Mouse (Mus musculus) frontal cortex, adult (tissue): Measurements from ENCODE around the gene Insr.
"Not testable (repeated sequence)": the region's sequence is repeated elsewhere in the genome, so short reads cannot be mapped to it uniquely, and the experiment has no call there.

Experiments used
- ATAC-seq: cut with Nextera tagmentation; 2 replicates; pipeline ENCODE4 v1.9.2; 2017; ENCODE audit warnings: mild to moderate bottlenecking, moderate library complexity, mixed read lengths; ENCODE audit not compliant: low TSS enrichment

Gene Insr

DNA sequence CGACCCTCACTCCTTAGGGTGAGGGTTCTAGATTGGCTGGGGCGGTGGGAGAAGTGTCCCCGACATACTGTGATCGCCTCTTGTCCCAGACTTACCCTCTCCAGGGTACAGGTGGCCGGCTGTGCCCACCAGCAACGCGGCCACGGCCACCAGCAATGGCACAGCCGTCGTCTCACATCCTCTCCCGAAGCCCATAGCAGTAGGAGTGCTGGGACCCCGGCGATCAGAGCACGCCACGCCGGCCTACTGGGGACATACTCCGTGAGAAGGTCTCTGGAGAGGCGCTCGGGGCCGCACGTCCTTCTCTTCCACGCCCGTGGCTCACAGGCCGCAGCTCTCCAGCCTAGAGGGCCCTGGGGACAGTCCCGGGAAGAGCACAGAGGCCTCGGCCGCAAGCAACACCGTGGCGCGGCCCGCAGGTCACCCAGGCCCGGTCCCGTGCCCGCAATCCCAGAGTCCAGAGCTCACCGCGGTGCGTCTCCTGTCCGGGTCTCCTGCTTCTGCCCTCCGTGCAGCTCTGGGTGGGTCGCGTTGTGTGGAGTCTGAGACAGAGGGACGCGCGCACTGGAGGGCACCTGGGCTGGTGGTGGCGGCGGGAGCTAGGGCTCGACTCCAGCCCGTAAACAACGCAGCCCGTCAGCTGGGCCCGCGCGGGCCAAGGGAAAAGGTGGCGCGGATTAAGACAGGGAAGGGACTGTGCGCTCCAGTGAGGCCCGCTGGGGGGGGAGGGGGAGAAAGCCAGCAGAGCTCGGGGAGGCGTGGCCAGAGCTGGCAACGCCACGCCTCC, at the start of gene Insr:
TSS of gene Insr (minus strand) at position 684 of the 787 bp plus-strand sequence.
- peak; percentile 92 for ATAC-seq

DNA sequence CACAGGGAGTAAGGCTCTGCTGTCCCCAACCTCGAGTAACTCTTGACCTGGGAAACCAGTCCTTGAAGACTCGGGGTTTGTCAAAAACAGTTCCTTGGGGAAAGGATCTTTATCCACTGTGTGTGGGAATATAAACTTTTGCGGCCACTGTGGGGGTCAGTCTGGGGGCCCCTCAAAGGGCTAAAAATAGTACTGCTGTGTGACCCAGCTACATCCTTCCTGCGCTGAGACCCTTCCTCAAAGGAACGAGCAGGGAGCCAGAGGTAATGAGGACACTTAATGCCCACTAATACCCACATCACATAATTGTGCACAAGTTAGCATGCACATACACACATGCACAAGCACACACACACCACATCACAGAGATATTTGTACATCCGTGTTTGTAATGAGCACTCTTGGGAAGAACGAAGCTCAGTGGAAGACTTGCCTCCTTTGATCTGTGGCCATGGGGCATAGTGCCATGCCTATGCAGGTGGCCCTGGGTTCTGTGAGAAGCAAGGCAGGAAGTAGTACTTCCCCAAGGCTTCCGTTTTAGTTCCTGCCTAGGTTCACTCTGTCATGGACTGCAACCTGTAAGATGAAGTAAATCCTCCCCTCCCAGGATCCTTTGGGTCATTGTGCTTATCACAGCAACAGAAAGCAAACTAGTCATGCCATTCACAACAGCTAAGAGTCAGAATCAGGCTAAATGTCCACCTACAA, 48.3 kb upstream of the Insr start:
- no peak for ATAC-seq

DNA sequence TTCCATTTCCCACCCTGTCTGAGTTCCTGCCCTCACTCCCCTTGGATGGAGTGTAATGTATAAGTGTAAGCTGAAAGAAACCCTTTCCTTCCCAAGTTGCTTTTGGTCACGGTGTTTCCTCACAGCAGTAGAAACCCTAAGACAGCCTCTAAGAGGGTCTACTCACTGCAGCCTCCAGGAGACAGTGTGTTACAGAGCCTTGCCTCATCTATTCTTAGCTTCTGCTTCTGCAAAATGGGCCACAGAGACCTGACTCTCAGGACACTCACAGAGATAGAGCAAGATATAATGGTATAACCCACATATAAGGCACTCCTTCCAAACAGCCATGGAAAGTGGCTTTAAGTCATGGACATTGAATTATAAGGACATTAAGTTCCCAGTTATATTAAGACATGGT, 47.6 kb upstream of the Insr start:
- no peak for ATAC-seq

GRCm38 (mm10) chr8:3324253-3324652, 44.8 kb upstream of the Insr start:
- ATAC-seq: no peak

GRCm38 (mm10) chr8:3319267-3319666, 39.9 kb upstream of the Insr start:
- ATAC-seq: not testable (repeated sequence)

- ATAC-seq: no peak
Observed at GRCm38 (mm10) chr8:3316585-3316984, 37.2 kb upstream of the Insr start.

- no peak for ATAC-seq
Observed at GRCm38 (mm10) chr8:3314345-3314744, 34.9 kb upstream of the Insr start.

- ATAC-seq: no peak
Observed at GRCm38 (mm10) chr8:3313843-3314242, 34.4 kb upstream of the Insr start.

DNA sequence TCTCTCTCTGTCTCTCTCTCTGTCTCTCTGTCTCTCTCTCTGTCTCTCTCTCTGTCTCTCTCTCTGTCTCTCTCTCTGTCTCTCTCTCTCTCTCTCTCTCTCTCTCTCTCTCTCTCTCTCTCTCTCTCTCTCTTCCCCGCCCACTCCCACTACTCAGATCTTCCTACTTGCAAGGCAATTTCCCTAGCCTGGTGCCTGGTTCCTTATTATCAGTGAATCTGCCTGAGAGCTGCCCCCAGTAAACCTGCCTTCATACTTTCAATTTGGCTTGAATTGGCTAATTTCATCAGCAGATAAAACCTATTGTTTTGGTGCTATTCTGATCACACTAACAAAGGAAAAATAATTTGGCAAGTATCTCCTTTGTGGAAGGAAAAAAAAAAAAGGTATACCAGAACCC, 34.0 kb upstream of the Insr start:
- not testable (repeated sequence) for ATAC-seq

DNA sequence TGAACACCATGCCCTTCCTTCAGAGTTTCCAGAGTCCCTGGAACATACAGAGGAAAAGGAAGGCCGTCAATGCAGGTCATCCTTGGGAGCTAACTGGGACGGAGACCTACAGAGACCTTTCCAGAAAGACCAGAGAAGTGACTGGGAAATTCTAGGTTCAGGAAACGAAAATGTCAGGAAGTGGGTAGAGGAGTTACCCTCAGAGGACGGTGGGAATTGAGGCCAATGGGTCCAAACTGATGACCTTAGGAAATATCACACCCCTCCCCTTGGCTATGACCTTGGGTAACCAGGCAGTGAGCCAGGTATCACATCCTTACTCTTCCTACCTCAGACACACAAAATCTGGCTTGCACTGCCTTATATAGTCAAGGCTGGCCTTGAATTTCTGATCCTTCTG, 32.1 kb upstream of the Insr start:
- ATAC-seq: no peak

- no peak for ATAC-seq
Observed at GRCm38 (mm10) chr8:3309636-3310035, 30.2 kb upstream of the Insr start.

DNA sequence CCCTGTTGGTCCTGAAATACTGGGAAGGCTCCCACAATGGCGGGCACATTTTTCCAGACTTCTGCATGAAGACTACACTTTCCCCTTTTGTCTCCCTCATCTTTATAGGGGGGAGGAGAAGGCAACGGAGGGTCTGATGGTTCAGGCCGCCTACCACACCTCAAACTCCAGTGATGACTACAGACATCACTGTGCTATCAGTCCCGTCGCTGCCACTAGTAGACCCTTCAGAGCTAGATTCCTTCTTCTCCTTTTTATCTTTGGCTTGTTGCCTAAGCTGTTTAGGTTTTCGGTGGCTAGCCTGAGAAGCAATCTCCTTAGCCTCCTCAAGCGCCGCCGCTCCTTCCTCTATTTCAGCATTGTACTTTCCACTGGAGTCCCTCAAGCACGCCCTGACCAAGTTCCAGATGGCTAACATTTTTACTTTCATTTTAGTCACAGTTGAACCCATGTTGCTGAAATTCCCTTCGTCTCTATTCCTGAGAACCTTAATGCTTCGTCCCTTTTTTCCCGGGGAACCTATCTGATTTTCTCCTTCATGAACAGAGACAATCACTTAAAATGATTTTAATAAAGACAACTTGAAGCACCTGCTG, 28.9 kb upstream of the Insr start:
- ATAC-seq: not testable (repeated sequence)

GRCm38 (mm10) chr8:3302131-3302530, 22.7 kb upstream of the Insr start:
- no peak for ATAC-seq

DNA sequence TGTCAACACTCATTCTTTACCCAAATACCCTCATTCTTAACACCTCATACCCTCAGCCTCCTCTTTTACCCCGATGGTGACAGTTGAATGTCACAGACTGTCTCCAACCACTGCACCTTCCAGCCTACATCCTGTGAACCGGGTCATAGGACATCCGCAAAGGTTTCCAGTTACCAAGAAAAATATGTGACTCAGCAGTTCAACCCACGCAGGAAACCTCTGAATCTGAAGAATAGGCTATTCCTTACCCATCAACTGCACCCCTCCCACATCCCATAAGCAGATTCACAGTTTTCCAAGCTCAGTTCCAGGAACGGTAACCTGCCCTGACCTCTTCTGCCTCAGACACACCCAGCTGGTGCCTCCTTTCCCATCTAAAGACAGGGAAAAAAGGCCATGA, 19.9 kb upstream of the Insr start:
- no peak for ATAC-seq

GRCm38 (mm10) chr8:3285824-3286223, 6.4 kb upstream of the Insr start:
- no peak for ATAC-seq

GRCm38 (mm10) chr8:3284656-3285055, 5.2 kb upstream of the Insr start:
- ATAC-seq: no peak

- no peak for ATAC-seq
Observed at GRCm38 (mm10) chr8:3281296-3281695, 1.9 kb upstream of the Insr start.

GRCm38 (mm10) chr8:3280266-3280910, 971 bp upstream of the Insr start:
- peak; percentile 62; the same call in 1 of the 2 replicates for ATAC-seq

DNA sequence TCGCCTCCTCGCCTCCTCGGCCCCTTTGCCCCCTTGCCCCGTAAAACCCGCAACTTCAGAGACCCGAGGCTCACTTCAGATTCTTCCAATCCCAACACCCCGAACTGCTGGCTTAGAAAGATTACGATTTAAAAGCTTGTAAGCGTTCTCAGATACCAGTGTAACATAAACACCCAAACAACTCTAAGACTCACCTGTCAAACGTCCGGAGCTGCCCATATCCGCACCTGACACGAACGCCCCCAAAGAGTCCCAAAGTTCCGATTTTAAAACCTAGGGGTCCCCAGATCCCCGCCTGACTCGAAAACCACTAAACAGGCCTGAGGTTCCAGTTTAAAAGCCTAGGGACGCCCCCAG, 282 bp upstream of the Insr start:
- no peak for ATAC-seq

DNA sequence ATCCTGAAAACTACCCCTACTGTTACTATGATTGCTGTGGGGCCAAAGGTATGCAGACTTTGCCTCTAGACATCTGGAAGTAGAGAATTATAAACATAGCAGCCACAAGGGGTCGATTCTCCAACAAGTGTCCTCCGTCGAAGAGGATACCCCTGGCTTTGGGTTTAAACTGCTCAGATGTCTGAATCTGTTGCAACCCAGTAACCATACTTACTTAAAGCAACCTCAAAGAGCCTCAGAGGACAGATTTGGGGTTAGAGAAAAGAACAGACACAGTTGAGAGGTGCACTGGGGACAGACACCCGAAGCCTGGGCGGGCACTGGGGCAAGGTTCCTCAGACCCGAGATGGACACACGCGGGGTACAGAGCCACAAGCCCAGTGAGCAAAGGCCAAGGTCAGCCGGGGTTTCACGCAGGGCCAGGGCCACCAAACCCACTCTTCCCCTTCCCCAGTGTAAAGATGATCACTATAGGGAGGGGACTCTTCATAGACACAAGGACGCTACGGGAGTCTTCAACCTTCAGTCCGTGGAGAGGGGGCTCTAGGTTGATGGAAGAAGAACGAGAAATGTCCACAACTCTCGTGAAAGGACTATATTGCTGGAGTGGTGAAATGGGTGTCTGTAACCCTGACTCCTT, 1.1 kb downstream of the Insr start:
- ATAC-seq: no peak

- no peak for ATAC-seq
Observed at GRCm38 (mm10) chr8:3277266-3277665, 2.2 kb downstream of the Insr start.

DNA sequence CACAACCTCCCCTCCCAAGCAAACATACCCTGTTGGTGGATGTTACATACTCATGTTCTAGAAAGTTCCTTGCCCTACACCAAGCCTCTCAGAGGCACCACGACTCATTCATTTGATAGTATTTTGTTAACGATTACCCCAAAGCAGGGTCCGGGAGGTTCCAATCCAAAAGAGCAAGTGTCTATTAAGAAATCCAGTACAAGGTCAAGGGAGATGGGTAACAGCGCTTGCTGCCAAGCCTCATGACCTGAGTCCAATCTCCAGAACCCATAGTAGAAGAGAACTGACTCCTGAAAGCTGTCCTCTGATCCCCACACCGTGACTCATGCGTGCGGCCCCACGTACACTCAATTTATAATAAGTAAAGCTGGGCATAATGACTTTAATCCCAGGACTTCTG, 3.4 kb downstream of the Insr start:
- ATAC-seq: no peak
